In the genomic region with DNA sequence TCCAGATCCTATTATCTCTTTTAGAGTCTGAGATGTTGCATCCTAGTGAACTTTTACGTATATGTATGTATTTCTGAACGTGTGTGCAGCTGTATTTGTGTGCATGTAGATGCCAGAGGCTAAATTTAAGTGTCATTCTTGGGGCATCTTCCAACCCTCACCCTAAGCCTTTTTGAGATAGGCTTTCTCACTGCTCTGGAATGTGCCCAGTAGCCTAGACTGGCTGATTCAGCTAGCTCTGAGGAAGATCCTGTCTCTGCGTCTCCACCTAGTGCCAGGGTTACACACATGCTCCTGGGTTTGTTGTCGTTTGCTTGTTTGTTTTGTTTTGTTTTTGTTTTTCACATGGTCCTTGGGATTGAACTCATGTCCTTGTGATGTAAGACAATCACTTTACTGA, we compare ENCODE assay signal across 25 mouse cellular contexts. TPM values are rescaled to one million over a fixed set of nuclear protein-coding genes. Genes with fewer than 3 reads are reported as not detected.
DNase-seq lines count a peak whose midpoint lies in the region; ATAC-seq and TF ChIP-seq lines count a peak whose summit lies in the region.
"Had no signal": no experiment of that assay in that cellular context is flagged by ENCODE, and none has a peak within 500 bp of the region (broad histone marks: within the 10 kb centered on the region; RNA-seq: fewer than 3 reads in every experiment).

No protein-coding gene starts in this region.

- DNase-seq in forebrain, embryonic 10.5 days (ENCODE audit: extremely low spot score, low spot score), result peak; percentile 7
- DNase-seq in forebrain, embryonic 14.5 days (ENCODE audit: low spot score), result no peak
- DNase-seq in gastrocnemius, adult 2 months, result peak; percentile 43
- DNase-seq in gastrocnemius, adult 8-10 months (ENCODE audit: low spot score in 2 of 2), result no peak
- peak; percentile 50 for DNase-seq in heart, embryonic 10.5 days (ENCODE audit: low spot score)
- peak; percentile 52 for DNase-seq in Muller cell, postnatal 12 days (ENCODE audit: inconsistent ontology term)
- DNase-seq in adrenal gland, adult 2 months, result no peak
- DNase-seq: adrenal gland, adult 8-10 months; adrenal gland, postnatal 14 days; adrenal gland, postnatal 36 days; B cell, adult 2 months; cerebellum, adult 11-12 months; cerebellum, adult 2 months; cerebellum, adult 9-10 months; cerebellum, postnatal 10 days; cerebellum, postnatal 25 days; forebrain, postnatal 0 days had no signal

- peak; percentile 46 for TF ChIP-seq CTCF in gastrocnemius, adult 2 months (IDR thresholded peaks at IDR 0.05)

- no peak overlapping the region for H3K4me2 ChIP-seq in forebrain, embryonic 14.5 days (ENCODE audit: low read length)
- H3K4me2 ChIP-seq in heart, embryonic 11.5 days, result no peak overlapping the region
- H3K4me2 ChIP-seq: embryonic facial prominence, embryonic 12.5 days; forebrain, embryonic 12.5 days; forebrain, embryonic 15.5 days had no signal

- WGBS in forebrain, embryonic 10.5 days, result 92% methylated on average over 4 of the region's 4 CpGs
- 82% methylated on average over 4 of the region's 4 CpGs for WGBS in forebrain, embryonic 14.5 days
- WGBS in heart, embryonic 10.5 days, result 75% methylated on average over 4 of the region's 4 CpGs
- 76% methylated on average over 4 of the region's 4 CpGs for WGBS in heart, embryonic 11.5 days (ENCODE audit: insufficient replicate concordance)

- H3K4me3 ChIP-seq in forebrain, embryonic 10.5 days, result no peak overlapping the region
- H3K4me3 ChIP-seq in forebrain, embryonic 14.5 days (ENCODE audit: low read depth, low read length), result no peak overlapping the region
- H3K4me3 ChIP-seq in gastrocnemius, adult 2 months, result no peak overlapping the region
- no peak overlapping the region for H3K4me3 ChIP-seq in heart, embryonic 10.5 days
- no peak overlapping the region for H3K4me3 ChIP-seq in heart, embryonic 11.5 days (ENCODE audit: low read depth, low read length)
- H3K4me3 ChIP-seq: embryonic facial prominence, embryonic 10.5 days; embryonic facial prominence, embryonic 12.5 days; forebrain, embryonic 12.5 days; forebrain, embryonic 15.5 days had no signal

- H3K27me3 ChIP-seq in forebrain, embryonic 10.5 days (ENCODE audit: poor library complexity, severe bottlenecking), result no peaks in the 10 kb centered on the region
- no peaks in the 10 kb centered on the region for H3K27me3 ChIP-seq in forebrain, embryonic 14.5 days (replicated peaks; ENCODE audit: control insufficient read depth, insufficient read depth, low read length)
- no peaks in the 10 kb centered on the region for H3K27me3 ChIP-seq in heart, embryonic 10.5 days (ENCODE audit: insufficient read depth, poor library complexity, severe bottlenecking)
- H3K27me3 ChIP-seq in heart, embryonic 11.5 days (ENCODE audit: control insufficient read depth, insufficient read depth, low read length), result no peaks in the 10 kb centered on the region
- H3K27me3 ChIP-seq: CH12.LX; embryonic facial prominence, embryonic 12.5 days; forebrain, embryonic 12.5 days; forebrain, embryonic 15.5 days had no signal

- no peak overlapping the region for H3K27ac ChIP-seq in forebrain, embryonic 10.5 days
- no peak overlapping the region for H3K27ac ChIP-seq in forebrain, embryonic 14.5 days (ENCODE audit: low read depth, low read length)
- 0 out of 2 replicates have a peak overlapping the region, but pooled peaks have one; percentile 28 for H3K27ac ChIP-seq in gastrocnemius, adult 2 months
- H3K27ac ChIP-seq in heart, embryonic 10.5 days, result no peak overlapping the region
- H3K27ac ChIP-seq in heart, embryonic 11.5 days (ENCODE audit: low read depth, low read length), result no peak overlapping the region
- H3K27ac ChIP-seq: embryonic facial prominence, embryonic 10.5 days; embryonic facial prominence, embryonic 12.5 days; forebrain, embryonic 12.5 days; forebrain, embryonic 15.5 days had no signal

- H3K9ac ChIP-seq in forebrain, embryonic 14.5 days (ENCODE audit: low read length), result no peak overlapping the region
- H3K9ac ChIP-seq in heart, embryonic 11.5 days (ENCODE audit: low read depth, low read length), result no peak overlapping the region
- H3K9ac ChIP-seq: embryonic facial prominence, embryonic 12.5 days; forebrain, embryonic 12.5 days; forebrain, embryonic 15.5 days; forebrain, postnatal 0 days had no signal

- no peaks in the 10 kb centered on the region for H3K9me3 ChIP-seq in forebrain, embryonic 10.5 days
- no peaks in the 10 kb centered on the region for H3K9me3 ChIP-seq in forebrain, embryonic 14.5 days (replicated peaks; ENCODE audit: control insufficient read depth, low read length)
- no peaks in the 10 kb centered on the region for H3K9me3 ChIP-seq in heart, embryonic 10.5 days
- H3K9me3 ChIP-seq in heart, embryonic 11.5 days (replicated peaks; ENCODE audit: control insufficient read depth, low read length), result no peaks in the 10 kb centered on the region
- H3K9me3 ChIP-seq: embryonic facial prominence, embryonic 10.5 days; embryonic facial prominence, embryonic 12.5 days; forebrain, embryonic 12.5 days; forebrain, embryonic 15.5 days had no signal

- ATAC-seq in forebrain, embryonic 14.5 days, result no peak
- no peak for ATAC-seq in heart, embryonic 11.5 days (replicated peaks; ENCODE audit: insufficient number of reproducible peaks, low FRiP score, low TSS enrichment)
- ATAC-seq: CD4-positive, CD25-positive, alpha-beta regulatory T cell, adult 4 months; forebrain, embryonic 15.5 days; forebrain, postnatal 0 days had no signal

- H3K4me1 ChIP-seq in forebrain, embryonic 10.5 days, result peaks cover 7% of the 10 kb centered on the region
- no peaks in the 10 kb centered on the region for H3K4me1 ChIP-seq in forebrain, embryonic 14.5 days (ENCODE audit: control insufficient read depth, insufficient read depth, low read length)
- H3K4me1 ChIP-seq in heart, embryonic 10.5 days, result peaks cover 7% of the 10 kb centered on the region
- H3K4me1 ChIP-seq in heart, embryonic 11.5 days (ENCODE audit: control insufficient read depth, insufficient read depth, low read length), result no peaks in the 10 kb centered on the region
- H3K4me1 ChIP-seq: embryonic facial prominence, embryonic 12.5 days; forebrain, embryonic 15.5 days had no signal

- intact Hi-C loops in gastrocnemius, adult 2 months (cut with DNase I), result no loop called here

- H3K36me3 ChIP-seq in forebrain, embryonic 10.5 days (replicated peaks), result no peaks in the 10 kb centered on the region
- no peaks in the 10 kb centered on the region for H3K36me3 ChIP-seq in forebrain, embryonic 14.5 days (ENCODE audit: control insufficient read depth, insufficient read depth, low read length)
- H3K36me3 ChIP-seq in heart, embryonic 10.5 days, result no peaks in the 10 kb centered on the region
- H3K36me3 ChIP-seq in heart, embryonic 11.5 days (ENCODE audit: control insufficient read depth, insufficient read depth, low read length), result no peaks in the 10 kb centered on the region
- H3K36me3 ChIP-seq: embryonic facial prominence, embryonic 10.5 days; embryonic facial prominence, embryonic 12.5 days; forebrain, embryonic 12.5 days; forebrain, embryonic 15.5 days; G1E had no signal

RNA-seq across cellular contexts. Expression of a gene that starts 31.1 kb away (rescaled TPM):
- polyA plus RNA-seq in forebrain, embryonic 10.5 days (2016; fragmentation: Nextera tagmentation; extraction: Ambion mirVana), result 4.6 and 6.1 TPM in 2 replicates
- polyA plus RNA-seq in forebrain, embryonic 14.5 days (2014; fragmentation: Nextera tagmentation; extraction: Ambion mirVana), result 41.8 and 58.1 TPM in 2 replicates
- 1 to 10 TPM; 2.9 to 3.8 TPM for total RNA-seq in gastrocnemius, adult 2 months (2021)
- total RNA-seq in gastrocnemius, adult 8-10 months (2022), result 1 to 10 TPM in 3 of 4 experiments, under 1 TPM in 1; 0.86 to 2.9 (median 2.3) TPM
- 6.9 and 7.9 TPM in 2 replicates for polyA plus RNA-seq in heart, embryonic 10.5 days (2016; fragmentation: Nextera tagmentation; extraction: Ambion mirVana)
- 6.9 and 7.8 TPM in 2 replicates for polyA plus RNA-seq in heart, embryonic 11.5 days (2014; fragmentation: Nextera tagmentation; extraction: Ambion mirVana)
- total RNA-seq in adrenal gland, adult 2 months (2021), result under 1 TPM; 0.26 to 0.41 TPM
- polyA plus RNA-seq in adrenal gland, adult 2 months (2012; rRNA removed), result 0.27 and 0.45 TPM in 2 replicates
- total RNA-seq: CH12.LX had no signal
- polyA plus RNA-seq: CD4-positive, CD25-positive, alpha-beta regulatory T cell, adult 4 months; G1E had no signal

Comparison
In these comparisons a context has a peak if more than half of its experiments do, and no peak if none do; other contexts are left out.
1. DNase-seq: peak in forebrain, embryonic 10.5 days (single experiment), gastrocnemius, adult 2 months (single experiment), heart, embryonic 10.5 days (single experiment) and Muller cell, postnatal 12 days (single experiment); none in forebrain, embryonic 14.5 days (single experiment), gastrocnemius, adult 8-10 months (0 of 2) and adrenal gland, adult 2 months (single experiment).